In the genomic region with DNA sequence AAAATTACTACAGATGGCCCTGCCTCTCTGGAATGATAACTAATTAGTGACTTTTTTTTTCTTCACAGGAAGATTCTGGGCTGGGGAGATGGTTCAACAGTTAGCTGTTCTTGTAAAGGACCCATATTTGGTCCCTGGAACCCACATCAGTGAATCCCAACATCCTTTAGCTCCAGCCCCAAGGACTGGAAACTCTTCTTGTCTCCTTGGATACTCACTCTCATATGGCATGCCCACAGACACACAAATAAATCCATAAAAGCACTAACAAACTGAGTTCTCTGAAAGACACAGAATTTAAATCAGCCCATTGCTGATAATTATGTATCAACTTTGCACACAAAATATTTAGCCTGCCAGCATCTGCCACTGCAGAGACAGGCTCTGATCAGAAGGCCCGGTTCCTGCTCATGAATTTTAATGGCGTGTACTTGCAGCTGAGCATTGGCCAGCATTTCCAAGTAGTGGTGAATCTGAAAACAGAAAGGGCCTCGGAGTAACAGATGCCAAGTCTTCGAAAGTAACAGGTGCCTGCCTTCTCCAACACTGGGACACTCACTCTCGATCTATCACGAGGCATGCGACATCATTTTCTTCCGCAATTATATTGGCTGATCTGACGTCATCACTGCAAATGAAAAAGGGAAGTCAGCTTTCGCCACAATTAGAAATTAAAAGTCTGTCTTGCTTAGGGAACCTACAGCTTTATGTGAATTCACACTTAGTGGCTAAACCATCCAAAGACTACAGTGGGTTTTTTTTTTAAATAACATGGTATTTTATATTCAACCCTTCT, we compare ENCODE assay signal across 13 mouse cellular contexts.
DNase-seq lines count a peak whose midpoint lies in the region; ATAC-seq and TF ChIP-seq lines count a peak whose summit lies in the region.
"Had no signal": no experiment of that assay in that cellular context is flagged by ENCODE, and none has a peak within 500 bp of the region (broad histone marks: within the 10 kb centered on the region; RNA-seq: fewer than 3 reads in every experiment).

No protein-coding gene starts in this region.

- 18% methylated on average over 10 of the region's 10 CpGs for WGBS in forebrain, embryonic 16.5 days
- WGBS in liver, postnatal 0 days (ENCODE audit: insufficient replicate concordance), result 64% methylated on average over 10 of the region's 10 CpGs

- no peak for TF ChIP-seq EP300 in liver, postnatal 0 days (IDR thresholded peaks at IDR 0.05; ENCODE audit: low read depth)

- peak; percentile 95 for ATAC-seq in forebrain, embryonic 16.5 days
- ATAC-seq in megakaryocyte progenitor cell, adult 5-6 weeks (replicated peaks; ENCODE audit: poor library complexity), result peak; percentile 64
- ATAC-seq in liver, postnatal 0 days, result no peak

- H3K36me3 ChIP-seq in forebrain, embryonic 16.5 days (ENCODE audit: control insufficient read depth, insufficient read depth), result no peaks in the 10 kb centered on the region
- H3K36me3 ChIP-seq in liver, postnatal 0 days (replicated peaks; ENCODE audit: insufficient read depth, low read length), result no peaks in the 10 kb centered on the region
- H3K36me3 ChIP-seq: heart, embryonic 10.5 days; liver, embryonic 13.5 days had no signal

- H3K4me3 ChIP-seq in forebrain, embryonic 16.5 days (replicated peaks; ENCODE audit: low read length), result no peak overlapping the region
- no peak overlapping the region for H3K4me3 ChIP-seq in liver, postnatal 0 days (ENCODE audit: low read depth, low read length)
- H3K4me3 ChIP-seq: heart, embryonic 10.5 days; liver, embryonic 13.5 days had no signal

- H3K9ac ChIP-seq in forebrain, embryonic 16.5 days (replicated peaks; ENCODE audit: low read depth, low read length), result no peak overlapping the region
- no peak overlapping the region for H3K9ac ChIP-seq in liver, postnatal 0 days (replicated peaks)
- H3K9ac ChIP-seq: liver, embryonic 13.5 days had no signal

- H3K27me3 ChIP-seq in forebrain, embryonic 16.5 days (replicated peaks; ENCODE audit: control insufficient read depth, insufficient read depth, low read length), result no peaks in the 10 kb centered on the region
- H3K27me3 ChIP-seq in liver, postnatal 0 days (ENCODE audit: insufficient read depth, low read length), result no peaks in the 10 kb centered on the region
- H3K27me3 ChIP-seq: liver, embryonic 13.5 days had no signal

- H3K4me1 ChIP-seq in forebrain, embryonic 16.5 days (replicated peaks; ENCODE audit: control insufficient read depth, insufficient read depth, low read length), result peaks cover 16% of the 10 kb centered on the region
- H3K4me1 ChIP-seq in liver, postnatal 0 days (ENCODE audit: insufficient read depth), result no peaks in the 10 kb centered on the region
- H3K4me1 ChIP-seq: heart, embryonic 10.5 days; liver, embryonic 13.5 days had no signal

- TF ChIP-seq POLR2A in brain, embryonic 14.5 days (IDR thresholded peaks at IDR 0.05; ENCODE audit: borderline replicate concordance, extremely low read depth, insufficient read depth, insufficient read length, poor library complexity, severe bottlenecking), result no peak

- intact Hi-C loops in gastrocnemius, postnatal 36 days (cut with DNase I), result no loop called here

- no peaks in the 10 kb centered on the region for H3K9me3 ChIP-seq in forebrain, embryonic 16.5 days (ENCODE audit: control insufficient read depth, low read length)
- no peaks in the 10 kb centered on the region for H3K9me3 ChIP-seq in liver, postnatal 0 days (ENCODE audit: low read length)
- H3K9me3 ChIP-seq: heart, embryonic 10.5 days; liver, embryonic 13.5 days had no signal

- peak overlapping the region; percentile 29 for H3K4me2 ChIP-seq in forebrain, embryonic 16.5 days (ENCODE audit: low read length)
- no peak overlapping the region for H3K4me2 ChIP-seq in liver, postnatal 0 days (ENCODE audit: low read depth, low read length)
- H3K4me2 ChIP-seq: liver, embryonic 13.5 days had no signal

- no peak for TF ChIP-seq CTCF in brain, embryonic 14.5 days (IDR thresholded peaks at IDR 0.05; ENCODE audit: borderline replicate concordance, extremely low read depth, insufficient read depth, insufficient read length)
- TF ChIP-seq CTCF in liver, postnatal 0 days (IDR thresholded peaks at IDR 0.05; ENCODE audit: low read depth), result no peak

- DNase-seq in brain, embryonic 14.5 days (ENCODE audit: low read depth), result peak; percentile 95
- peak; percentile 47 to 77 for DNase-seq in layer of hippocampus, adult 18-20 months (ENCODE audit: low spot score in 2 of 2)
- no peak for DNase-seq in adrenal gland, postnatal 14 days
- DNase-seq in gastrocnemius, postnatal 36 days, result no peak
- DNase-seq in liver, postnatal 0 days, result no peak
- no peak for DNase-seq in gastrocnemius, postnatal 10 days
- DNase-seq: cerebellum, adult 8-10 months; kidney, adult 8-10 months; liver, embryonic 13.5 days; thymus, postnatal 25 days had no signal

- H3K27ac ChIP-seq in forebrain, embryonic 16.5 days (ENCODE audit: low read length), result no peak overlapping the region
- no peak overlapping the region for H3K27ac ChIP-seq in liver, postnatal 0 days (ENCODE audit: low read depth)
- H3K27ac ChIP-seq: heart, embryonic 10.5 days; liver, embryonic 13.5 days had no signal

Comparison
In these comparisons a context has a peak if more than half of its experiments do, and no peak if none do; other contexts are left out.
1. DNase-seq: peak in brain, embryonic 14.5 days (single experiment) and layer of hippocampus, adult 18-20 months (2 of 2); none in adrenal gland, postnatal 14 days (single experiment), gastrocnemius, postnatal 36 days (0 of 2), liver, postnatal 0 days (single experiment) and gastrocnemius, postnatal 10 days (single experiment).